Mouse (Mus musculus) forebrain, embryonic 13.5 days (tissue): ENCODE data around the gene Ifitm6. TPM values are rescaled to one million over a fixed set of nuclear protein-coding genes. Genes with fewer than 3 reads are reported as not detected.
"Not testable (repeated sequence)": the region's sequence is repeated elsewhere in the genome, so short reads cannot be mapped to it uniquely, and the experiment has no call there.

Experiments used
- ATAC-seq: fragments of 200-750 bp; cut with Nextera tagmentation; 2 replicates; pipeline ENCODE4 v1.8.0; 2017
- H3K27ac ChIP-seq: fragments of 300-500 bp; sonication (generic); 2 replicates; pipeline ENCODE4 v1.5.1; 2015; ENCODE audit warnings: inconsistent platforms, mild to moderate bottlenecking, moderate library complexity
- H3K27me3 ChIP-seq: fragments of 300-500 bp; sonication (generic); 2 replicates; pipeline ENCODE4 v1.6.1; 2015; ENCODE audit warnings: mild to moderate bottlenecking, inconsistent platforms
- H3K36me3 ChIP-seq: fragments of 300-500 bp; sonication (generic); 2 replicates; pipeline ENCODE4 v1.6.1; 2015; ENCODE audit warnings: mild to moderate bottlenecking, inconsistent platforms; ENCODE audit not compliant: poor library complexity, severe bottlenecking
- H3K4me1 ChIP-seq: fragments of 300-500 bp; sonication (generic); 2 replicates; pipeline ENCODE4 v1.6.1; 2015; ENCODE audit warnings: inconsistent platforms
- H3K4me2 ChIP-seq: fragments of 300-500 bp; sonication (generic); 2 replicates; pipeline ENCODE4 v1.6.1; 2015; ENCODE audit warnings: inconsistent platforms, mild to moderate bottlenecking, moderate library complexity
- H3K4me3 ChIP-seq: fragments of 300-500 bp; sonication (generic); 2 replicates; pipeline ENCODE4 v1.5.1; 2015; ENCODE audit warnings: mild to moderate bottlenecking, inconsistent platforms
- H3K9ac ChIP-seq: fragments of 300-500 bp; sonication (generic); 2 replicates; pipeline ENCODE4 v1.6.1; 2015; ENCODE audit warnings: mild to moderate bottlenecking, inconsistent platforms
- H3K9me3 ChIP-seq: fragments of 300-500 bp; sonication (generic); replicated peaks from 2 replicates; pipeline ENCODE4 v1.6.1; 2016; ENCODE audit warnings: inconsistent platforms
- WGBS: fragments of 180-500 bp; shearing (Covaris S2); methylation state at CpG from one replicate; pipeline ENCODE4 v1.1.7; 2015; 5-methylcytosine and 5-hydroxymethylcytosine counted together
- polyA plus RNA-seq: library from polyadenylated mRNA; unstranded; fragments of >200 nt; fragmentation: Nextera tagmentation; extraction: Ambion mirVana; gene quantifications from 2 replicates; pipeline ENCODE4 v1.2.1, GENCODE M21; 2015

Gene Ifitm6
- polyA plus RNA-seq, 1 experiment from 2014 or later = not detected

DNA sequence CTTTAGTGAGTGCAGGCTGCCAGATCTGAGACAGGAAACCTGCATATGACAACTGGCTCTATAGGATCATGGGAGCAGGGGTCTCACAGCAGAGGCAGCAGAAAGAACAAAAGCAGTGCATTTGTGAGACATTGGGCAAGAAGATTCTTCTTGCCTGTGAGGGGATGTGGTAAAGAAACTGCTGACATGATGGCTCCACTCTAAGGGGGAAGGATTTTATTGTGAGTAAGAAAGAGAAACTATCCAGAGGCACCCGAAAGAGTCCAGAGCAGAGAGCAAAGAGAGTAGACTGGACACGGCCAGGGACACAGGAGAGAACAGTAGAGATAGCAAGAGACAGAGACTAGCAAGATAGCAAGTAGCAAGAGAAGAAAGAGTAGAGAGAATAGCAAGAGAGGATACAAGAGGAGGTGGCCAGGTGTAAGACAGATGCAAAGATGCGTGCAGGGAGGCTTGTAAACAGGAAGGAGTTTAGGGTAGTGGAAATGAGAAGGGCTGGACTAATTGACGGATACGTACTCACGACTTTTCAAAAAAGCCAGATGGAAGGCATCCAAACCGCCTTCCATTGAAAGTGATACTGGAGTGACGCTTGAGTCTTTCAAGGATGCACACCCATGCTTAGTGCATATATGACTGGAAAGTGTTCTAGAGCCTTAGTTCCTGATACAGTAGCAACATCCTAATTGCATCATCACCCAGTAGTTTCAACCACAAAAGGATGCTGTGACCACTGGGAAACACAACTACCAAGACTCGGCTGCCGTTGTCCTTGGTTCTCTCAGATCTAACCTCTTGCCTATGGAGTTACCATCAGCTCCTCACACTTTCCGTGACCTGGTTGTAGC, 18.6 kb downstream of the Ifitm6 start:
- Histone ChIP-seq H3K36me3 (no peaks in the 10 kb centered on the region), H3K4me3 (no peak overlapping the region), H3K27me3 (no peaks in the 10 kb centered on the region), H3K4me1 (no peaks in the 10 kb centered on the region), H3K9me3 (no peaks in the 10 kb centered on the region), H3K27ac (no peak overlapping the region), H3K4me2 (no peak overlapping the region), H3K9ac (no peak overlapping the region)
- 91% methylated on average over 11 of the region's 11 CpGs for WGBS
- ATAC-seq = no peak

GRCm38 (mm10) chr7:140997817-140998216, 19.9 kb downstream of the Ifitm6 start:
- Histone ChIP-seq H3K27me3 (no peaks in the 10 kb centered on the region), H3K36me3 (no peaks in the 10 kb centered on the region), H3K9me3 (no peaks in the 10 kb centered on the region), H3K4me2 (no peak overlapping the region), H3K9ac (no peak overlapping the region), H3K27ac (no peak overlapping the region), H3K4me1 (no peaks in the 10 kb centered on the region), H3K4me3 (no peak overlapping the region)
- WGBS = 57% methylated on average over 1 of the region's 1 CpGs
- no peak for ATAC-seq

- 89% methylated on average over 14 of the region's 14 CpGs for WGBS
These were observed 26.5 kb downstream of the Ifitm6 start for GRCm38 (mm10) chr7:140991117-140991689.

DNA sequence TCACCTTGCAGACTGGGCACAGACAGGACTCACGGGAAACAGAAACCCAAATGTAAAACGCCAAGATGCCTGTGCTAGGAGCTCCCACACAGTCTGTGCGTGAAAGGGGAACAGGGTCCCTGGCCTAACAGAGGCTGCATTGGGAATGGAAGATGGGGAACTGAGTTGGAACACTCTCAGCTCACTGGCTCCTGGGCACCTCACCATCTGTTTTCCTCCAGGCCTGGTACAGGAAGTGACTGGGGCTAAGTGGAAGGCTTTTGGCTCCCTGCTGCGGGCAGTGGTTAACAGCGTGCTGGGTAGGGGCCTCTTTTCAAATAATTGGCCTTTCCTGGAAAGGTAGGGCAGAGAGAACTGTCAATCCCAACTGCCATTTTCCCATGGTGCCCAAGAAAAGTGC, 27.1 kb downstream of the Ifitm6 start:
- H3K27me3 ChIP-seq = no peaks in the 10 kb centered on the region
- H3K9ac ChIP-seq = no peak overlapping the region
- H3K4me1 ChIP-seq = no peaks in the 10 kb centered on the region
- no peak for ATAC-seq
- H3K9me3 ChIP-seq = no peaks in the 10 kb centered on the region
- H3K27ac ChIP-seq = no peak overlapping the region
- no peaks in the 10 kb centered on the region for H3K36me3 ChIP-seq
- H3K4me3 ChIP-seq = no peak overlapping the region
- WGBS = 74% methylated on average over 5 of the region's 5 CpGs
- H3K4me2 ChIP-seq = no peak overlapping the region

More at GRCm38 (mm10) chr7:140991117-140991689, 26.5 kb downstream of the Ifitm6 start:
- no peaks in the 10 kb centered on the region for H3K36me3 ChIP-seq
- no peak overlapping the region for H3K4me3 ChIP-seq
- H3K9ac ChIP-seq = no peak overlapping the region
- H3K9me3 ChIP-seq = no peaks in the 10 kb centered on the region
- no peaks in the 10 kb centered on the region for H3K4me1 ChIP-seq
- H3K4me2 ChIP-seq = no peak overlapping the region
- no peak overlapping the region for H3K27ac ChIP-seq
- H3K27me3 ChIP-seq = no peaks in the 10 kb centered on the region
- no peak for ATAC-seq

DNA sequence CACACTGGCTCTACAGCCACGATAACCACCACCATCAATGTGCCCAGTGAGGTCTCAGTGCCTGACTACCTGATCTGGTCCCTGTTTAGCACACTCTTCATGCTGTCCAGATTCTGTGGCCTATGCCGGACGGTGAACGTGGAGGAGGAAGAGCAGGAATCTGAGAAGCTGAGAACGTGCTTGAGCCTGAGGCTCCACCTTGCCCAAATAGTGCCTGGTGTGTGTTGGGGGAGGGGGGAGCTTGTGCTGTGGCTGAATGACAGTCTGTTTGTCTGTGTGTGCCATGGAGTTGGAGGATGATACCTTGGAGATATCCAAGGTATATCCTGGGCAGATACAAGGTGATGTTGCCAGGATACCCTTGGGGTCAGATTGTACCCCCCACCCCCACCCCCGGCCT, 27.5 kb downstream of the Ifitm6 start:
- Histone ChIP-seq H3K27ac (no peak overlapping the region), H3K4me3 (no peak overlapping the region), H3K9me3 (no peaks in the 10 kb centered on the region), H3K4me2 (no peak overlapping the region), H3K27me3 (no peaks in the 10 kb centered on the region), H3K36me3 (no peaks in the 10 kb centered on the region), H3K4me1 (no peaks in the 10 kb centered on the region), H3K9ac (no peak overlapping the region)
- no peak for ATAC-seq
- 78% methylated on average over 6 of the region's 6 CpGs for WGBS

DNA sequence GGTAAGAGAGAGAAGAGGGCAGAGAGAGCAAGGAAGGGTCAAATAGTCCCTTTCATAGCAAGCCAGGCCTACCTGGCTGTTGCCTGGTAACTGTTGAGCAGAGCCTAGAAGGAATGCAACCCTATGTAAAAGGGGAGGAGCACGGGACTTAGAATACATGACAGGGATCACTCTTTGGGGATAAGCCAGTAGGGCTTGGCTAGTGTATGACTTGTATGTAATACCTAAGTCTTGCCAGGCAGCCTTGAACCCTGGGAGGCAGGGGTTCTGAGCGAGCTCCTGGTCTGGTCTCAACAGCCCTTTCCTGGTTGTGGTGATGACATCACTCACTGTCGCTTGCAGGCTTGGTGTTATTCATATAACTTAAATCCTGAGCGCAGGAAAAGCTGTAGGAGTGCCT, 28.7 kb downstream of the Ifitm6 start:
- no peak overlapping the region for H3K4me2 ChIP-seq
- ATAC-seq = no peak
- no peaks in the 10 kb centered on the region for H3K9me3 ChIP-seq
- no peak overlapping the region for H3K27ac ChIP-seq
- 83% methylated on average over 4 of the region's 4 CpGs for WGBS
- H3K4me3 ChIP-seq = no peak overlapping the region
- H3K9ac ChIP-seq = no peak overlapping the region
- no peaks in the 10 kb centered on the region for H3K4me1 ChIP-seq
- H3K36me3 ChIP-seq = no peaks in the 10 kb centered on the region
- no peaks in the 10 kb centered on the region for H3K27me3 ChIP-seq

DNA sequence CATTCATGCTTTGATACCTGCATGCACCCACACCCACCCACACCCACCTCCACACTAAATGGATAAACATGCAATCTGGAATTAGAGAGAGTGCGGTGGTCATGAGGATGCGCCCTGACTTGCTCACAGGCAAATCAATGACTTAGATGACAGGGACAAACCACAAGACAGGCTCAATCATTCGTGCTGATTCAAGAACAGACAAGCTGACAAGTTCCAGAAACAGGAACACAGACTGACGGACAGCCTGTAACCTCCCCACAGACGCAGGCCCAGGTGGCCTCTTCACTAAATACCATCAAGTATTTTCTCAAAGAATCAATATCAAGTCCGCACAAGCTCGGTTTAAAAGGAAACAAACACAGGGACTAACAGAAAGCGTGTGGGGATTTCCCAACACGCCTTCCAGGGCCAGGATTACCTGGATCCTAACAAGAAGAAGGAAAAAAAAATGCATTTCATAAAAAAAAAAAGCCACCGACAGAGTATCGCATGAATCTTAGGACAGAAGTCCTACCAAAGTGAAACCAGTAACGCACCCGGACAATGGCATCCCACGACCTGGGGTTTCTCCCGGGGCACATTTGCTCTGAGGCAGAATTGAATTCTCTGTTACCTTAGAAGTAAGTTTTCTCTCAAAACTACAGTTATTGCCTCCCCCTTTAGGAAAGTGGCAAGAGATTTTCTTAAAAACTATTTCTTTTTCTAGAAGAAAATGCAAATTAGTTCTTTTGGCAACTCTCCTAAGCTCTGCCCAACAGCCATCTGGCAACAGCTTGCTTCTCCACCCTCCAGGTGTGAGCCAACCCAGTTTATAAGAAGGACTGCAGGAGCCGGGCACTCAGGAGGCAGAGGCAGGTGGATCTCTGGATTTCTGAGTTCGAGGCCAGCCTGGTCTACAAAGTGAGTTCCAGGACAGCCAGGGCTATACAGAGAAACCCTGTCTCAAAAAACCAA, 30.3 kb downstream of the Ifitm6 start:
- H3K27me3 ChIP-seq = no peaks in the 10 kb centered on the region
- H3K9me3 ChIP-seq = no peaks in the 10 kb centered on the region
- H3K4me3 ChIP-seq = no peak overlapping the region
- 91% methylated on average over 17 of the region's 17 CpGs for WGBS
- no peak overlapping the region for H3K9ac ChIP-seq
- no peak for ATAC-seq
- H3K4me2 ChIP-seq = no peak overlapping the region
- no peaks in the 10 kb centered on the region for H3K36me3 ChIP-seq
- H3K27ac ChIP-seq = no peak overlapping the region
- H3K4me1 ChIP-seq = no peaks in the 10 kb centered on the region

DNA sequence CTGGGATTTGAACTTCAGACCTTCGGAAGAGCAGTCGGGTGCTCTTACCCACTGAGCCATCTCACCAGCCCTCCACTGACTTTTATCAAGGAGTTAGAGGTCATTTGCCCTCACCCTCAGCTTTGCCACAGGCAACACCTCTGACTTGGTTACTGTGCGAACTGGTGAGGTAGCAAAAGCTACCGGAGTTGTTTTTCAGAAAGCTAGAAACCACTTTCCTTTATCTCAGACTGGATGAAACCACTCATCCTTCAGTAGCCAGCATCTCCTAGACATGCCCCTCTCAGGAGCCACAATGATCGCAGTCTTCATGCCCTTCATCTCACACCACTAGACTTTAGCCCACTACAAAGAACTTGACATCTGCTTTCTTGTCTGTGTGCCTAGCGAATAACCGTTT, 34.8 kb downstream of the Ifitm6 start:
- 91% methylated on average over 7 of the region's 7 CpGs for WGBS
- Histone ChIP-seq H3K9ac (no peak overlapping the region), H3K27me3 (no peaks in the 10 kb centered on the region), H3K27ac (no peak overlapping the region), H3K9me3 (no peaks in the 10 kb centered on the region), H3K4me3 (no peak overlapping the region), H3K4me1 (no peaks in the 10 kb centered on the region), H3K36me3 (no peaks in the 10 kb centered on the region), H3K4me2 (no peak overlapping the region)
- no peak for ATAC-seq

GRCm38 (mm10) chr7:140981704-140982103, 36.0 kb downstream of the Ifitm6 start:
- Histone ChIP-seq H3K4me1 (no peaks in the 10 kb centered on the region), H3K4me3 (no peak overlapping the region), H3K27ac (no peak overlapping the region), H3K4me2 (no peak overlapping the region), H3K36me3 (no peaks in the 10 kb centered on the region), H3K9me3 (no peaks in the 10 kb centered on the region), H3K27me3 (no peaks in the 10 kb centered on the region), H3K9ac (no peak overlapping the region)
- 95% methylated on average over 8 of the region's 8 CpGs for WGBS
- ATAC-seq = no peak

- not testable (repeated sequence) for H3K4me1 ChIP-seq, H3K9ac ChIP-seq, H3K36me3 ChIP-seq, H3K27ac ChIP-seq, H3K4me3 ChIP-seq, H3K4me2 ChIP-seq, H3K9me3 ChIP-seq, ATAC-seq
- WGBS = 94% methylated on average over 9 of the region's 9 CpGs
- H3K27me3 ChIP-seq = peaks cover 14% of the 10 kb centered on the region
These were observed 41.0 kb downstream of the Ifitm6 start for GRCm38 (mm10) chr7:140976720-140977119.

GRCm38 (mm10) chr7:140975465-140975864, 42.3 kb downstream of the Ifitm6 start:
- no peak for ATAC-seq
- H3K4me1 ChIP-seq = peaks cover 6% of the 10 kb centered on the region; the same call in 1 of the 2 replicates
- peaks cover 14% of the 10 kb centered on the region for H3K27me3 ChIP-seq
- H3K36me3 ChIP-seq = no peaks in the 10 kb centered on the region
- no peaks in the 10 kb centered on the region for H3K9me3 ChIP-seq
- no peak overlapping the region for H3K4me2 ChIP-seq
- 13% methylated on average over 3 of the region's 3 CpGs for WGBS
- H3K4me3 ChIP-seq = no peak overlapping the region
- no peak overlapping the region for H3K27ac ChIP-seq
- no peak overlapping the region for H3K9ac ChIP-seq

- Histone ChIP-seq H3K27me3 (peaks cover 18% of the 10 kb centered on the region), H3K4me1 (peaks cover 6% of the 10 kb centered on the region; the same call in 1 of the 2 replicates), H3K9me3 (no peaks in the 10 kb centered on the region), H3K4me3 (no peak overlapping the region), H3K4me2 (no peak overlapping the region), H3K9ac (no peak overlapping the region), H3K27ac (no peak overlapping the region), H3K36me3 (no peaks in the 10 kb centered on the region)
- ATAC-seq = no peak
- WGBS = 8% methylated on average over 9 of the region's 9 CpGs
These were observed 42.8 kb downstream of the Ifitm6 start for GRCm38 (mm10) chr7:140974940-140975339.
